Mouse (Mus musculus): ENCODE measurements around the gene Nhlh1.
A peak's percentile ranks its signal among the peaks of the same experiment; 100 is the strongest.

The Nhlh1 gene

DNA sequence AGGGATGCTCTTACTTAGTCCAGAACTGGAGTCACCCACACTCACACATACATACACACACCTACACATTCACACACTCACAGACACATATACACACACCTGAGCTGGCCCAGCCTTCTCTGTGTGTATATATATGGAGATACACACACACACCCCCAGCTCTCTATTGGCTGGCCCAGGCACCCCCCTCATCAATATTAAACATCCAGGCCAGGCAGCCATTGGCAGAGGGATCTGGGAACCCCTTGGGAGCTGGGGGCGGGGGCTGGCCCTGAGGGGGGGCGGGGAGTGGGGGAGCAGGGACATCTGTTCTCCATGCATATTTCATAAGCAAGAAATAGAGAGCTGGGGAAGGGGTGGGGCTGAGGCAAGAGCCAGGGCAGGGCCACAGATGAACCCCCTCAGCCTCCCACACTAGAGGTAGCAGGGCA is at the start of gene Nhlh1:
Gene Nhlh1, minus strand, starts transcription at position 83 of the 431 bp plus-strand sequence.
- no peak for DNase-seq (ENCODE audit: low spot score in 2 of 2)

- DNase-seq (ENCODE audit: low spot score in 2 of 2) = no peak
These were observed 47.7 kb upstream of the Nhlh1 start for GRCm38 (mm10) chr1:172105101-172105500.

DNA sequence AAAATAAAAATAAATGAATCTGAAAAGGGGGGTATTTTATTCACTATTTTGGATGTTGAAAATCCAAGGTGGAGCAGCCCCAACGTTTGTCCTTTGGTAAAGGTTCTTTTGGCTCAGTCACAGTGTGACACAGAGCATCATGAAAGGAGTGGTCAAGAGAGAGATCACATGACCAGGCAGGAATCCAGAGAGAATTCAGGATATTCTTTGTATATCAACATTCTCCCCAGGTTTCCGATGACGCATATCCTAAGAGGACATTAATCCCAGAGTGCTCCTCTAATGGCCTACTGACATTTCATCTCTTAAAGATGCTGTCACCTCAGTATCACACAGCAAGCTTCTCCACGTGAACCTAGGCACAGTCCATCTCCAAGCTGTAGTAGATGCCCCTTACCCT is 46.2 kb upstream of the Nhlh1 start:
- DNase-seq (ENCODE audit: low spot score in 2 of 2) = no peak

GRCm38 (mm10) chr1:172099325-172100033 is 42.1 kb upstream of the Nhlh1 start:
- no peak for DNase-seq (ENCODE audit: low spot score in 2 of 2)

- DNase-seq (ENCODE audit: low spot score in 2 of 2) = no peak
These were observed 37.8 kb upstream of the Nhlh1 start for GRCm38 (mm10) chr1:172095202-172095601.

- DNase-seq (ENCODE audit: low spot score in 2 of 2) = no peak
These were observed 36.9 kb upstream of the Nhlh1 start for GRCm38 (mm10) chr1:172094295-172094694.

DNA sequence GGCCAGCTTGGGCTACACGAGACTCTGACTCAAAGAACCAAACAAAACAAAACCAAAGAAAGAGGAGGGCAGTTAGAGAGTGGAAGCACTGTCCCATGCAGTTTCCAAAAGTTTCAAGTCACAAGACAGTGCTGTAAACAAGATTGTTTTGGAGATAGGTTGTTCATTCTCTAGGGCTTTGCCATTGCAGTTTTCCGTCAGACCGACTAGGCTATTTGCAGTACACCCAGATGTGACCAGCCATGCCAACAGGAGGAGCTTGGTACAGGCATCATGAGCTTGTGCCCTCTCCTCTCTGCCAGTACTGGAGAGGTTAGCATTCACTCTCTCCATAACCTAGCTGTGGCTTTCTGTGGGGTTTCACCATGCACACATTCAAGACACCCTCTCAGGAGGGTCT is 36.1 kb upstream of the Nhlh1 start:
- no peak for DNase-seq (ENCODE audit: low spot score in 2 of 2)

DNA sequence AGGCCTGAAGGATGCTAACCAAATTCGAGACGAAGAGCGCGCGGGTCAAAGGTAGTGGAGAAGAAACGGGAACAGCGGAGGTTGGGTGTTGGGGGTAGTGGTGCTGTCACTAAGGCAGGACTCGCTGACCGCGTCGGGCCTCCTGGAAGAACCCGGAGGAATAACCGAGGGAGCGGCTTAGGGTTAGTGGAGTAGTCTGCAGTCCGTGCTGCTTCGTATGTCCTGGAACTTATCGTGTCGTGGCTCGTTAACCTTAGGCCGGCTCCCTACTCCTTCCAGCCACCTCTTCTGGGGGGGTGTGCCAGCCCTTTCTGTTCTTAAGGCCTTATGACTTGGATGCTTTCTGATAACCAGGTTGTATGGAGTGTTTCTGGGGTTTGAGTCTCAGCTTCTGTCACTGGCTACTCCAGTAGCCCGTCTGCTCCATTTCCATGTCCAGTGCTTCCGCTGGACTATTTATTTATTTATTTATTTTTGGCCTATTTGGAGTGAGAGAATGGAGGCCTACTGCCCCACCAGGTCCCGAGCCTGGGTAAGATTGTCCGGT is 25.6 kb upstream of the Nhlh1 start:
- no peak for DNase-seq (ENCODE audit: low spot score in 2 of 2)

- peak; percentile 94 to 96 for DNase-seq (ENCODE audit: low spot score in 2 of 2)
These were observed 24.9 kb upstream of the Nhlh1 start, which contains the start of the genes Copa and Ncstn for GRCm38 (mm10) chr1:172082101-172082898. Copa (plus strand) TSS chr1:172082529. Ncstn (minus strand) TSS chr1:172082795.

DNA sequence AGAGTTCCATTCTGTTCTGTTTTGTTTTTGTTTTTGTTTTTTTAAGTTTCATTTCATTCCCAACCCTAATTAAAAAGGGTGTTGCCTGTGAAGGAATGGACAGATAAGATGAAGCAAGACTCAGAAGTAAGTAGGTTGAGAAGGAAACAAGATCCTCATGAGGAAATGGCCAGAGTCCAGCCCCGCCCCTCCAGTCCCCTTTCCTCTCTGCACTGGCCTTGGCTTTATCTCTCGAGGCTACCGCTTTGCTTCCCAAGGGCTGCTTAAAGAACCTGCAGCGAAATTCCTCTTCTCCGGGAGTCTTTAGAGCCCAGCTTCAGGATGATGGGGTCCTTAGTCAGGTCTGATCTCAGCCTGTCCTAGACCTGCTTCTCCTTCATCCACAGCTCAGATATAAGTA is 20.6 kb upstream of the Nhlh1 start:
- DNase-seq (ENCODE audit: low spot score in 2 of 2) = no peak

GRCm38 (mm10) chr1:172072604-172073003 is 15.2 kb upstream of the Nhlh1 start:
- no peak for DNase-seq (ENCODE audit: low spot score in 2 of 2)

DNA sequence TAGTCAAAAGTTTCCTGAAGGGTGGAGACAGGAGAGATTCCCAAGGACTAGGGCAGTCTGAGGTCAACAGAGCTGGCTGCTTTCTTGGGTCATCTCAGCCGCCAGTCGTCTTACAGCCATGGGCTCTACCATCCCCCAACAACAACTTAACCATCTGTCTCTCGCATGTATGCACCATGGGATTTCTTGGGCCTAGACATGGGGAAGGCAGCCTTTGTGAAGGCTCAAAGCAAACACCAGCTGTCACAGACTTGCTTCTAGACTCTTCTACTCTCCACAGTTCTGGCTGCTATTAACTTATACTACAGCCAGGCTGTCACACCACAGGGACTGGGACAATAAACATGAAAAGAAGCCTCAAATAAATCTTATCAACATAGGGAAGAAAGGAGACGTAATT is 14.2 kb upstream of the Nhlh1 start:
- peak in 1 of 2 experiments; percentile 49 for DNase-seq (ENCODE audit: low spot score in 2 of 2)

- DNase-seq (ENCODE audit: low spot score in 2 of 2) = no peak
These were observed 12.9 kb upstream of the Nhlh1 start for GRCm38 (mm10) chr1:172070227-172070626.

DNA sequence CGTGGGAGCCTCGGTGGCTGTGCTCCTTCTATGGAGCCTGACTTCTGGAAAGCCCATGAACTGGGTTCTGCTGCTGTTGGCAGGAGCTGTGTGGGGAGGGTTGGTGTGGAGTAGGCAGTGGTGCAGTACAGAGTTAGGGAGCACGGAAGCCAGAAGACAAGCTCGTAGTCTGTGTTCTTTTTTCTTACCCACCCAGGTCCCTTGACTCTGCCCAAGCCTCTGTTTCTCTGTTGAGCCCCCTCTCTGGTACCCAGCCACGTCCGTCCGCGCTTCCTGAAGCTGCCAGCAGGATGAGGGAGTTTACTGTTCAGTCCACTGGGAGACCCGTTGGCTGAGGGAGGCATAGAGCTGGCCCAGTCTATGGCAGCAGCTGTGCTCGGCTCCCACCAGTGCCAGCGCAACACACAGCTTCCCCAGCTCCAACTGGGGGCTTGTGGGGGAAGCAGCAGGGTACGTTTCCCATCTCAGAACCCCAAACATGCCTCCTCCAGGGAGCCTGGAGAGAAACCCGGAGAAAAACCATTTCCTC is 7.3 kb upstream of the Nhlh1 start:
- DNase-seq (ENCODE audit: low spot score in 2 of 2) = peak; percentile 66 to 70

DNA sequence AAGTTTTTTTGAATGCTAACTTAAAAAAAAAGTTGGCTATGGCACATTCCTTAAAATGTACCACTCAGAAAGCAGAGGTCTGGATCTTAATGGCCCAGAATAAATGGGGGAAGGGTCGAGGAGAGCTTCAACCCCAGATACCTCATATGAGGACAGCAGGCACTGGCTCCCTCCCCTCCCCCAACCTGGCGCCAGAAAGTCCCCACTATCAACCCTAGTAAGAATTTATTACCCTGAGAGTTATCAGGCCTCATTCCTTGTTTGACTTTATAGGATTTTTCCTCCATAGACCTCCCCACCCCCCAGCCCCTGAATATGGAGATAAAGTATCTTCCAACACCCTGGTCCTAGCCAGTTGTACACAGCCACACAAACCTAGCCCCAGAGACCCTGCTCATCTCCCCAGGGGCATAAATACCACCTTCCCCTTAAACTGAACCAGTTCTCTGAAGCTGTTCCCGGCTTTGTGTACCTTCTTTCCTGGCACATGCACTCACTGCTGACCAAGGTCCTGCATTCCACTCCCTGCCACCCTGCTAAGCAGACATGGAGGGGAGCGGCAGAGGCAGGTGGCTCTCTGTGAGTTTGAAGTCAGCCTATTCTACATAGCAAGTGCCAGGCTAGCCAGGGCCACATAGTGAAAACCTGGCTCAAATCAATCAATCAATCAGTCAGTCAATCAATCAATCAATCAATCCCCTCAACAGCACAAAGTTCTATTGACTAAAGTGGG is 6.1 kb upstream of the Nhlh1 start:
- no peak for DNase-seq (ENCODE audit: low spot score in 2 of 2)

GRCm38 (mm10) chr1:172062101-172062500 is 4.7 kb upstream of the Nhlh1 start:
- DNase-seq (ENCODE audit: low spot score in 2 of 2) = no peak

GRCm38 (mm10) chr1:172061217-172061616 is 3.8 kb upstream of the Nhlh1 start:
- DNase-seq (ENCODE audit: low spot score in 2 of 2) = no peak

- DNase-seq (ENCODE audit: low spot score in 2 of 2) = no peak
These were observed 3.3 kb upstream of the Nhlh1 start for GRCm38 (mm10) chr1:172060659-172061058.

- DNase-seq (ENCODE audit: low spot score in 2 of 2) = no peak
These were observed 1.5 kb upstream of the Nhlh1 start for GRCm38 (mm10) chr1:172058874-172059273.

- no peak for DNase-seq (ENCODE audit: low spot score in 2 of 2)
These were observed 948 bp upstream of the Nhlh1 start for GRCm38 (mm10) chr1:172058321-172058720.

GRCm38 (mm10) chr1:172056251-172056650 is 1.1 kb downstream of the Nhlh1 start:
- no peak for DNase-seq (ENCODE audit: low spot score in 2 of 2)
